Mouse (Mus musculus): ENCODE data around the gene Ppp5c.

DNA sequence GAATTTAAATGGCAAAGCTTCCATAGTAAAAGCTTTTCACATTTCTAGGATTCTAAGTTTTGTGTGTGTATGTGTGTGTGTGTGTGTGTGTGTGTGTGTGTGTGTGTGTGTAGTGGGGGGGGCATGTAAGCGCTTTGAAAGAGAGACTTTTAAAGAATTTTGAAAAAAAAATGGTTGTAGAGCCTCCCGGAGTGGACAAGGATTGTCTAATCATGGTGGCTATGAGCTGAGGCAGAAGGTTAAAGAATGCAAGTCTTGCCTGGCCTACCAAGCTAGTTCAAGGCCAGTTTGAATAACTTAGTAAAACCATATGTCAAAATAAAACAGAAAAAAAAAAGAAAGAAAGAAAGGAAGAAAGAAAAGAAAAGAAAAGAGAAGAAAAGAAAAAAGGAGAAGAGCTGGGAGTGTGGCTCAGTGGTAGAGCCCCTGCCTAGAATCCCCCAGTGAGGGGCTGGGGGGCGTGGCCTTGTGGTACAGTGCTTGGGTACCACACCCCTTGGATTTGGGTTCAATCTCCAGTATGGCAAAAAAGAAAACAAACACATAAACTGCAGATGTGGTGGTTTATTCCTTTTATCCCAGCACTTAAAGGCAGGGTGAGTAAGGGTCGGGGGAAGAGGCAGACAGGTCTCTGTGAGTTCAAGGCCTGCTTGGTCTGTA lies 27.7 kb upstream of the Ppp5c start:
- TF ChIP-seq CTCF (IDR thresholded peaks at IDR 0.05; ENCODE audit: insufficient read depth, low read length) (no peak), POLR2A (IDR thresholded peaks at IDR 0.05; ENCODE audit: borderline replicate concordance, extremely low read depth, low read depth, low read length) (no peak)

Data from lung, adult 2 months (tissue).